Mouse (Mus musculus) lung, postnatal 14 days (tissue): ENCODE measurements around the gene Rom1.
"Not testable (repeated sequence)": the region's sequence is repeated elsewhere in the genome, so short reads cannot be mapped to it uniquely, and the experiment has no call there.

Experiments used
- DNase-seq: peaks from one replicate; pipeline ENCODE4 v3.0.0; 2021

Rom1 gene

DNA sequence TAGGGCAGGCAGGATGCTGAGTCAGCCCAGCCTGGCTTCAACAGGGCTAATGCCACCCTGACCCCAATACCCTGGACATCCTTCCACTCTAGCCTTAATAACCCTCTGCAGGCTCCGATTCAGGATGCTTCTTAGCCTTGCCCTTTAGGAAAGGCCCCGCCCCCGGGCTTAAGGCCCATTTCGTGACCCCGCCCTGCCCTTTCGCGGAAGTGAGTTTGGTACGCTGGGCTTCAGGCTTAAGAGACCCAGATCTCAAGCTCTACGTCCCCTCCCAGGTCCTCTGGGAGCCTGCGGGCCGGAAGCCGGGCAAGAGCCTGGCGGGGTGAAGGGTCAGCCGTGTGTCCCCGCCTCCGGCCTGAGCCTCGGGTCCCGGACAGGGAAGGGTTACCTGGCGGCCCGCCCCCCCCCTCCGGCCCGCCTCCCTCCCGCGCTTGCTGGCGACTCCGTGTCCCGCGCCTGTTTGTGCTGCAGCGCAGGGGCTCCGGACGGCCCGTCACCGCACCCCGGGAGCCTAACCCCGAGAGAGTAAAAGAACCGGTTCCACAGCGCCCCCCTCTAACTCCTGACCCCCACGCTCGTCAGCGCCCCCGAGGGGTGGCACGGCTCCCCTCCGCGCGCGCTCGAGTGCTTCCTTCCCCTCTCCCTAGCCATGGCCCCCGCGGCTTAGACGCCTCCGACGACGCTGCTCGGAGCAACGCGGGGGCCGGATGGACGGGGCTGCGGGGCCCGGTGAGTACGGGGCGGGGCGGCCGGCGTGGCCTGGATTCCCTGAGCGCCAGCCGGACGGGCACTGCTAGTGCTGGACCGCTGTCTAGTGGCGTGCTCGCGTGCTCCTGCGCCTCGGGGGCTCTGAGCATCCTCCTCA lies at the start of gene Rom1, which contains the start of gene Eml3:
Rom1 (minus strand) TSS at position 133 of the 865 bp plus-strand sequence.
Eml3 (plus strand) TSS at position 329 of the 865 bp plus-strand sequence.
- peak; percentile 91 for DNase-seq

- DNase-seq: peak; percentile 53
Observed at GRCm38 (mm10) chr19:8976535-8976934, 47.4 kb upstream of the Rom1 start.

GRCm38 (mm10) chr19:8975491-8975890 lies 46.3 kb upstream of the Rom1 start:
- DNase-seq: no peak

GRCm38 (mm10) chr19:8974638-8975037 lies 45.5 kb upstream of the Rom1 start:
- DNase-seq: no peak

- not testable (repeated sequence) for DNase-seq
Observed at GRCm38 (mm10) chr19:8972491-8972890, 43.3 kb upstream of the Rom1 start.

DNA sequence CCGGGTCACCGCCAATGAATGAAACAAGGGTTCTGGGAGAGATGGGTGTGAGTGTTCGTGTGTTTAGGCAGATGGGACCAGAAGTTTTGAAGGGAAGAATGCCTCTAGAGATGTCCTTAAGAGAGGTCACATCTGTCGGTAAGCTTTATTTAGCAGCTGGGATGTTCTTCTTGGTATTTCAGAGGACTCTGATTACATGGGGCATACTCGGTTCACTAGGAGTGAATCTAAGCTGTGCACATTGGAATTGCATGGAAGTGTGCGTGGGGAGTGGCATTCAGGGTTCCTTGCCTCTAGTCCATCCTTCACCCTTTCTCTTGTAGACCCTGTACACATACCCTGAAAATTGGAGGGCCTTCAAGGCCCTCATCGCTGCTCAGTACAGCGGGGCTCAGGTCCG lies 38.7 kb upstream of the Rom1 start:
- DNase-seq: no peak

- DNase-seq: no peak
Observed at GRCm38 (mm10) chr19:8967373-8967743, 38.2 kb upstream of the Rom1 start.

DNA sequence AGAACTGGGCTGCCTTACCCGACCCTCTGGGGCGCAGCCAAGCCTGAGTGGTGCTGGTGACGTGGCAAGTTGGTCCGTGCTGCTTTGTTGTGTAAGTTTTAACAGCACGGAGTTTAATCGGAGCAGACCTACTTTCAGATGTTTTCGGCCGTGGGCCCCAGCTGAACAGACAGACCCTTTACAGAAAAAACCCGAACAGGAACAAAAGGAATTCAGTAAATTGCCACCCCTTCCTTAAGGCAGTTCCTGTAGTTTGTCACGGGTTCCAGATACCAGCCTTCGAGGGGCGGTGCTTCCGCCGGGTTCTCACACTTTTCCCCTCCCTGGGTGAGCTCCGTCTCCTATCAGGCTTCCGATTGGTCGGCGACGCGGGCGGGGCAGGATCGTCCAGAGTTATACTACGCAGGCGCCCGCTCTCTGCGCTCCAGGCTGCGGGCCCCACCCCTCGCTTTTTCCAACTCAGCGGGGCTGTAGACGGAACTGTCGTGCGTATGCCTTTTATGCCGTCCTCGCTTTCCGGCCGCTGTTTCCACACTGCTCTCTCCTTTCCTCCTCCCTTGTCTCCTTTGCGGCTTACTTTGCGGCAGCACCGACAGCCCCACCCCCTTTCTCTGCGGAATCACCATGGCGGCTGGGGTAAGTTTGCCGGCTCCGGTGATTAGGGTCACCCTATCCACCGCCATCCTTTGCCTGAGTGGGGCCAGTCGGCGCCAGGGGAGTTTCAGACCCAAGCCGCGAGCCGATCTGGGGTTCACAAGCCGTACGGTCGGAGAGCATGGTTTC lies 37.6 kb upstream of the Rom1 start, which contains the start of gene Eef1g:
Eef1g (plus strand) TSS at position 452 of the 783 bp plus-strand sequence.
- DNase-seq: peak; percentile 98

GRCm38 (mm10) chr19:8966198-8966589 lies 37.0 kb upstream of the Rom1 start:
- no peak for DNase-seq

- no peak for DNase-seq
Observed at GRCm38 (mm10) chr19:8965771-8966170, 36.6 kb upstream of the Rom1 start.

DNA sequence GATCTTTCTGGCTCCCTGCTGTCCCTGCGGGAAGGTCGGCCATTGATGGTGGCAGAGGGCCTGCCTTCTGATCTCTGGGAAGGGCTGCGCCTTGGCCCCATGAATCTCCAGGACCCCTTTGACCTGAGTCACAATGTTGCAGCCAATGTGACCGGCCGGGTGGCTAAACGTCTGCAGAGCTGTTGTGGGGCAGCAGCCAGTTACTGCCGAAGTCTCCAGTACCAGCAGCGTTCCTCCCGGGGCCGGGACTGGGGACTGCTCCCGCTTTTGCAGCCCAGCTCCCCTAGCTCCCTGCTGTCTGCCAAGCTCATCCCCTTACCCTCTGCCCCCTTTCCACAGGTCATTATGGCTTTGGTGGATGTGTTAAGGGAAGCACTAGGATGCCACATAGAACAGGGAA lies 35.9 kb upstream of the Rom1 start:
- no peak for DNase-seq

- no peak for DNase-seq
Observed at GRCm38 (mm10) chr19:8962256-8962655, 33.1 kb upstream of the Rom1 start.

DNA sequence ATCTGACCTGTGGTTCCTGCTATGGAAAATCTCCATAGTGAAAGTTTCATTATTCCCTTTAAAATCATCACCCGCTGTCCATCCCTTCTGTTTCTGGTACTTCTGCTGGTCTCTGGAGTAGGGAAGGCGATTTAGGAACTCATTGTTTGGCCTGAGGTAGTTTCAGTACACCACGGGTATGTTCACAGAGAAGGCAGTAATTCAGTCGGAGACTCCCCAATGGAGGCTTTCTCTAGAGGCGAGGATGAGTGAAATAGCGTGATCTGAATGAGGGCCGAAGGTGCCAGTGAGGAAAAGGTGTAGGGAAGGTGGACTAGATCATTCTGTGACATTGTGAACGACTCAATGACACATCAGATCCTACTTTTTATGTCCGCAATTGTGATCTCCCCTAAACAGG lies 25.0 kb upstream of the Rom1 start:
- no peak for DNase-seq

DNA sequence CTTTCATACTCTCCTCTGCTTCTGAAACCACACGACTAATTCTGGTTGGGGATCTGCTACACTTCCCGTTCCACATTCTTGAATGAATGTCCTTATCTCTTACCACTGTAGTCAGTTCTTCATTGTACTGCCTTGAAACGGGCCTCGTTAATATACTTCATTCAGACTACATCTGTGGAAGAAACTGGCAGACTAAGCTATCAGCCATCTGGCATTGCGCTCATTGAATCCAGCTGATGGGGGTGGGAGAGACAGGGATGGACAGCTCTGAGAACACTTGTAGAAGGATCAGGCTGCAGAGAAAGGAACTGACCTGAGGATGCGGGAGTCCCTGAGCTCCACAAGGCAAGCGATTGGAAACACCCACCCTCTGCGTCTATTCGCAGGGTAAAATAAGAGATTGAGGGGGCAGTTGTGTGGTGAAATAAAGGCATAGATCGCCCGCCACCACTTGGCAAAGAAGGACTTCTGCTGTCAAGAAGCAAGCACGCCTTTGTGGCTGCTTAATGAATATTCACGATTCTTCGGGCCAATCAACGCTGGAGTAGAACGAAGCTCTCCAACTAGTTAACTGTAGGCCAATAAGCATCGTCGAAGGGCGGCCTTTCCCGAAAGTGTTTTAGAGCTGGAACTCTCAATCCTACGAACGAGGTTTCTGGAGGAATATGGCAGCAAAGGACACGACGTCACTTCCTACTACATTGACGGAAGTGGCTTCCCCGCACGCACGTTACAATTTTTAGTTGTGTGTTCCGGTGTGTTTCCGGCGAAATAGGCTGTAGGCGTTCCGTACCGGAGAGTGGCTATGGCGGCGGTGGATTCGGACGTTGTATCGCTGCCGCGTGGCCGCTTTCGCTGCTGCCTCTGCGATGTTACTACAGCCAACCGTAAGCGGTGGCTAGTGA lies 24.2 kb upstream of the Rom1 start, which contains the start of gene Tut1:
Tut1 (plus strand) TSS at position 713 of the 905 bp plus-strand sequence.
- DNase-seq: peak; percentile 92

DNA sequence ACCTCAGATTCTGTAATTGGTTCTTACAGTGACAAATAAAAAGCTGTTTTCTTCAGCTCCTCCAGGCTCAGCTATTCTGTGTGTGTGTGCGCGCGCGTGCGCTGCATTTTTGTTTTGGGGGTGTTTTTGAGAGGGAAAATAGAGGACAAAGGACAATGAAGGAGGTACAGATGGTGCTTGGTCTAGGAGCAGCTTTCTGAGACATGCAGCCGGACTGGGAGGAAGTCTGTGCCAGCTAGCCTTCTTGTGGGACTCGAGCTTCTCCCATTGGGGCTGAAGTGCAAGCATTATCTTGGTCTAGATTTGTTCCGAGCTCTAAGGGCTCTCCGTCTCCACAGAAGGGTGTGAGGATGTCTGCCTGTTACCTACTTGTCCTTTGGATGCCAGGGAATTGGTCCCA lies 23.1 kb upstream of the Rom1 start:
- no peak for DNase-seq

DNA sequence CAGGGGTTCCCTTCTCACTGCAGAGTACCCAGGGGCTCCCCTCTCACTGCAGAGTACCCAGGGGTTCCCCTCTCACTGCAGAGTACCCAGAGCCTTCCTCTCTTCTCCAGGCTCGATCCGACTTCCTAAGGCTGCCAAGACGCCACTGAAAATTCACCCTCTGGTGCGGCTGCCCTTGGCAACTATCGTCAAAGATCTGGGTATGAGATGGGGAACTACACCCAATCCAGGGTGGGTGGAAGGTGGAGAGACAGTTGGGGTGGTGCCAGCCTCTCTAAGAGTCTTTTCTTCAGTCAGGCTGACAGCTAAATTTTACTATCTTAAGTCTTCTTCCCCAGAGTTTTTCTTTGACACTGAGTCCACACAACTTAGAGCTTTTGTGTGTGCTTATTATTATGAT lies 21.0 kb upstream of the Rom1 start:
- DNase-seq: no peak

- no peak for DNase-seq
Observed at GRCm38 (mm10) chr19:8946929-8947328, 17.8 kb upstream of the Rom1 start.

GRCm38 (mm10) chr19:8945251-8945650 lies 16.1 kb upstream of the Rom1 start:
- no peak for DNase-seq

DNA sequence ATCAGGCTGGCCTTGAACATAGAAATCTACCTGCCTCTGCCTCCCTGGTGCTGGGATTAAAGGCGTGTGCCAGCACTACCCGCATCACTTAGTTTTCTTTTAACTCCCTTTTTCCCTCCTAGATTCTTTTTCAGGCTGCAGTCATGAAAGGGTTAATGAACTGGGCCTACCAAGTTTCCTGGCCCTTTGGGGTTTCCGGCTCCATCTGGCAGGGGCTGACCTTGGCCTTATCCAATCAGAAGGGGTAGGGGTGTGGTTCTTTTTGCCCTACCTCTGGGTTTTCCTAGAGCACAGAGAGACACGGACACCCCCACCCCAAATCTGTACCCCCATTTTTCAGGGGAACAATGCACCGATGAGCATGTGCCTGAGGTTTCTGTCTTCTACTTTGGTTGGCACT lies 15.6 kb upstream of the Rom1 start:
- peak; percentile 76 for DNase-seq

GRCm38 (mm10) chr19:8944062-8944461 lies 14.9 kb upstream of the Rom1 start:
- DNase-seq: no peak

GRCm38 (mm10) chr19:8943047-8943446 lies 13.9 kb upstream of the Rom1 start:
- DNase-seq: no peak

DNA sequence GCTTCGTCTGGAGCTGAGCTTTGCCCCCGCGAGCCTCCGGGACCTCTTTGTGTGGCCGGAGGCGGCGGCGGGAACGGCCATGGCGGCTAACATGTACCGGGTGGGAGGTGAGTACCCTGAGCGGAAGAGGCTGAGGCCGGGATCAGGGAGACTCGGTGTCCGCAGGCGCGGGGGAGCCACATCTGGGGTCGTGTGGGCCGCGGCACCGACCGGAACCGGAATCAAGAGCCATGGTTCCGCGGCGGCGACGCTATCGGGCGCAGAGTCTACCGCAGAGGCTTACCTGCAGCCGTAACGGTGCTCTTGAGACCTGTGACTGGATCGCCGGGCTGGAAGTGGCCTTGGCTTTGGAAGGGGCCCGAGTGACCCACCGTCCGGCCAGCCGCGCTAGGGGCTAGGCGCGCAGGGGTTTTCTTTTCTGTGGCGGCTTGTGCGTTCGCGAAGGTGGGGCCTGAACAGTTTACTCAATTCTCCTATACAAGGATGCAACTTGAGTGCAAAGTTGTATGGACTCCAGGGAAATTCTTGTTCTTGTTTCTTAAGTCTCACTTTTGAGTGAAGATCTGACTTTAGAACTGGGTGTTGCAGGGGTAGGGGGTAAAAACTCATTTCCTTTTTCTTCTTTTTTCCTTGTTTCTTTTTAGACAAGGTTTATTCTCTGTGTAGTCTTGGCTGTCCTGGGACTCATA lies 13.3 kb upstream of the Rom1 start:
- DNase-seq: peak; percentile 62
